Mouse (Mus musculus): ENCODE results near the gene Gm5678. TPM values are rescaled to one million over a fixed set of nuclear protein-coding genes. Genes with fewer than 3 reads are reported as not detected.
A peak's percentile ranks its signal among the peaks of the same experiment; 100 is the strongest.

Gm5678 gene
- polyA plus RNA-seq, 1 experiment from 2014 or later, result 4.3 TPM

GRCm38 (mm10) chr16:93671064-93671463, 43.2 kb downstream of the Gm5678 start:
- peak; percentile 39 for TF ChIP-seq CTCF (IDR thresholded peaks at IDR 0.05)
- H3K27me3 ChIP-seq, result no peaks in the 10 kb centered on the region
- ChIA-PET POLR2A (no interaction called here), CTCF (interaction anchor here (1.0 to 1.1 kb wide), 2 partner anchors 10 to 56 kb away, joined by 3 read pairs; no protein-coding TSS in a partner anchor)
- in situ Hi-C loops (cut with MboI; ENCODE audit: low pct_unique_long_range_greater_than_20kb), result no loop called here
- no peak for ATAC-seq
- no peak for DNase-seq (ENCODE audit: low read depth, low spot score)

GRCm38 (mm10) chr16:93676376-93676775, 48.5 kb downstream of the Gm5678 start:
- DNase-seq (ENCODE audit: low read depth, low spot score), result no peak
- no peak for ATAC-seq
- peaks cover 3% of the 10 kb centered on the region for H3K27me3 ChIP-seq
- TF ChIP-seq CTCF (IDR thresholded peaks at IDR 0.05), result no peak
- in situ Hi-C loops (cut with MboI; ENCODE audit: low pct_unique_long_range_greater_than_20kb), result no loop called here
- POLR2A ChIA-PET, result no interaction called here
- CTCF ChIA-PET, result no interaction called here

DNA sequence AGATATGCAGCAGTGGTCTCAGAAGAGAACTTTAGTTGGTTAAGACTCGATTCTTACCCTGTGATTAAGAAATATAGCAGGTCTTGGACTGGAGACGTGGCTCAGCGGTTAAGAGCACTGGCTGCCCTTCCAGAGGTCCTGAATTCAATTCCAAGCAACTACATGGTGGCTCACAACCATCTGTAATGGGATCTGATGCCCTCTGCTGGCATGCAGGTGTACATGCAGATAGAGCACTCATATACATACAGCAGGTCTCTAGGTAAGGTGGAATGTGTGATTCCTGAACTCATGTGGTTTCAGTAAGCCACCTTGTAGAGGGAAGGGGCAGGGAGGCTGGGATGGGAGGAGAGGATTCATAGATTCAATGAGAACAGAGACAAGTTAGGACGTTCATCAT, 50.3 kb downstream of the Gm5678 start:
- in situ Hi-C loops (cut with MboI; ENCODE audit: low pct_unique_long_range_greater_than_20kb), result no loop called here
- ChIA-PET CTCF (no interaction called here), POLR2A (no interaction called here)
- peak; percentile 48 for TF ChIP-seq CTCF (IDR thresholded peaks at IDR 0.05)
- H3K27me3 ChIP-seq, result peaks cover 3% of the 10 kb centered on the region
- ATAC-seq, result no peak
- DNase-seq (ENCODE audit: low read depth, low spot score), result no peak

GRCm38 (mm10) chr16:93679165-93679564, 51.3 kb downstream of the Gm5678 start:
- peak; percentile 22 for DNase-seq (ENCODE audit: low read depth, low spot score)
- peaks cover 3% of the 10 kb centered on the region for H3K27me3 ChIP-seq
- POLR2A ChIA-PET, result no interaction called here
- no peak for TF ChIP-seq CTCF (IDR thresholded peaks at IDR 0.05)
- CTCF ChIA-PET, result interaction anchor here (1.4 kb wide), 1 partner anchor 94 kb away, joined by 4 read pairs; no protein-coding TSS in a partner anchor
- in situ Hi-C loops (cut with MboI; ENCODE audit: low pct_unique_long_range_greater_than_20kb), result no loop called here
- ATAC-seq, result no peak

Other genes with a start within 250 kb of the Gm5678 start
- gene Setd4, start 24.0 kb upstream of the Gm5678 start, polyA plus RNA-seq (2021), result 18.5 TPM
- 137 TPM for gene Cbr1, start 22.2 kb upstream of the Gm5678 start, polyA plus RNA-seq (2021)
- gene Cbr3, start 55.1 kb downstream of the Gm5678 start, polyA plus RNA-seq (2021), result 16.6 TPM
- 12.6 TPM for gene Dop1b, start 83.8 kb downstream of the Gm5678 start, polyA plus RNA-seq (2021)
- 31.2 TPM for gene Morc3, start 204.0 kb downstream of the Gm5678 start, polyA plus RNA-seq (2021)

All from Patski (cell line).